Mouse (Mus musculus): Measurements from ENCODE around the gene Irx2. TPM values are rescaled to one million over a fixed set of nuclear protein-coding genes. Genes with fewer than 3 reads are reported as not detected.

Irx2 gene
- polyA plus RNA-seq, 1 experiment = 17.6 TPM

DNA sequence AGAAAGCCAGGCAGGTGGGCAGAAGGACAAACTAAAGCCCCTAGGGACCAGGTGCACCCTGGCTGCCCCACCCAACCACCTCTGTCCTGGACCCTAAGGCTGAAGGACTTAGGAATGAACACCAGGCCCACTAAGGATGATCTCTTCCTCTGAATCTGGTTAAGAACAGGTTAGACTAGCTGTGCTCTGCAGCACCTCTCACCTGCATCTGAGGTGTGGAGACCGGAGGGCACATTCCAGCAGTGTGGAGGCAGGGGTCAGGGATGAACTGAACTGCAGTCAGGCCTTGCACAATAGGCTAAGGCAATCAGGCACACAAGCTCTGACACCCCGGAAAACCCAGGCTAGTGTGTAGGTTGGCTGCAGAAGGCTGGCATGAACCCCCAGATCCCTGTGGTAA is 18.3 kb upstream of the Irx2 start:
- TF ChIP-seq POLR2A (IDR thresholded peaks at IDR 0.05; ENCODE audit: low read depth, low read length) (no peak), CTCF (conservative IDR thresholded peaks at IDR 0.05; ENCODE audit: insufficient read depth, insufficient read length, low read depth, low read length) (no peak)
- Histone ChIP-seq H3K4me1 (ENCODE audit: control insufficient read depth, insufficient read depth, low read length) (no peaks in the 10 kb centered on the region), H3K27ac (ENCODE audit: insufficient read depth, low read depth, low read length) (no peak overlapping the region), H3K36me3 (ENCODE audit: control insufficient read depth, insufficient read depth, low read length) (no peaks in the 10 kb centered on the region), H3K27me3 (replicated peaks; ENCODE audit: control insufficient read depth, insufficient read depth, low read length) (no peaks in the 10 kb centered on the region), H3K4me3 (ENCODE audit: insufficient read depth, low read depth, low read length) (no peak overlapping the region)
- DNase-seq = no peak
- WGBS = 83% methylated on average over 2 of the region's 2 CpGs

DNA sequence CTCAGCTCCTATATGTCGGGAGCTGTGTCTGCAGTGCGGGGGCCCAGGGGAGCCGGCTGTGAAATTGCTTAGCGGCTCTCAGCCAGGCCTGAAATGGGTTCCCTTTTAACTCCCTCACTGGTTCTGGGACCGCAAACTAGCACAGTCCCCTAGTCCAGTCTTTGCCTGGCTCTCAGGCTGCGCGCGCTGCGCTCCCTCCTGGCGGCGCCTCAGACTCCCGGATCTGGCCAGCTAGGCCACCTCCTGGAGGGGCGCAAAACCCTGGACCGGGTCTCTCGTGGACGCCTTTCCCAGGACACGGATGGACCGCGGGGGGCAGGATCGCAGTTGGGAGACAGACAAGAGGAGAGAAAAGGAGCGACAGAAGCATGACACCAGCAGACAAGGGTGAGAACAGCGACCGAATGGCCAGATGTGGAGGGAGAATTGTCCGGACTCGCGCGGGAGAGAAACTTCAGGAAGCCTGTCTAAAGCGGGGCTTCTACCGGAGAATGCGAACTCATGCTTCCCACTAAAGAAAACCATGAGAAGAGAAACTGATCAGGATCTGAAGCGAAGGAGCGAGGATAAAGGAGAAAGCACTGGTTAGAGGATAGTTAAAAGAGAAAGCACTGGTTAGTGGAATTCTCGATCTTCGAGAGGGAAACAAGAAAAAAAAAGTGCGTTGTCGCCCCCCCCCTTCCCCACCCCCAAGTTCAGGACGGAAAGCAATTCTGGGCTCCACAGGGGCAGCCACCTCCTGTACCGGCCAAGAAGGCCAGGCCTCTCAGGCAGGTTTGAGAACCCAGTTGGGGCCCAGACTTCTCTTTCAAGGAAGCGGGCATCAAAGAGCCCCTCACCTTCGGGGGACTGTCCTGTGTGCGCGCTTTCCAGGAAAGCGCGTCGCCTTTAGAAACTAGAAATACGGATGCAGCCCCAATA is 4.4 kb upstream of the Irx2 start:
- Histone ChIP-seq H3K27me3 (replicated peaks; ENCODE audit: control insufficient read depth, insufficient read depth, low read length) (peaks cover 5% of the 10 kb centered on the region), H3K36me3 (ENCODE audit: control insufficient read depth, insufficient read depth, low read length) (no peaks in the 10 kb centered on the region)
- DNase-seq = peak; percentile 49

DNA sequence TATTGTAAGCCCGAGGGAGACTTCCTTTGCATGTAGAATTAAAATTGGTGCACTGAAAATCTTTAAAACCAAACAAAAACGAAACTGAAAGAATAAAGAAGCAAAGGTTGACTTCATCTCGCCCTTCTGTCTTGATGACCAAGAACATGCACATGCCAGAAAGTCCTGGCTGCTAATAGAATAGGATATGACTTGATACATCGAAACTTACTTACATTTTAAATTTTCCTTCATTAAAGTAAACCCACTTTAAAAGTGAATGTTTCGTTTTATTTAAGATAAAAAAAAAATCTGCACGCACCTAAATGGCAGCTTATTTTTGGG is 3.8 kb upstream of the Irx2 start:
- H3K4me1 ChIP-seq (ENCODE audit: control insufficient read depth, insufficient read depth, low read length) = no peaks in the 10 kb centered on the region
- no peaks in the 10 kb centered on the region for H3K36me3 ChIP-seq (ENCODE audit: control insufficient read depth, insufficient read depth, low read length)
- H3K27ac ChIP-seq (ENCODE audit: insufficient read depth, low read depth, low read length) = no peak overlapping the region
- WGBS = 5% methylated on average over 6 of the region's 6 CpGs
- H3K27me3 ChIP-seq (replicated peaks; ENCODE audit: control insufficient read depth, insufficient read depth, low read length) = peaks cover 5% of the 10 kb centered on the region
- no peak for DNase-seq
- H3K4me3 ChIP-seq (ENCODE audit: insufficient read depth, low read depth, low read length) = peak overlapping the region; percentile 43
- TF ChIP-seq CTCF (conservative IDR thresholded peaks at IDR 0.05; ENCODE audit: insufficient read depth, insufficient read length, low read depth, low read length) (no peak), POLR2A (IDR thresholded peaks at IDR 0.05; ENCODE audit: low read depth, low read length) (no peak)

More for the DNA sequence above, 4.4 kb upstream of the Irx2 start:
- H3K4me1 ChIP-seq (ENCODE audit: control insufficient read depth, insufficient read depth, low read length) = no peaks in the 10 kb centered on the region
- 2% methylated on average over 46 of the region's 46 CpGs for WGBS
- H3K4me3 ChIP-seq (ENCODE audit: insufficient read depth, low read depth, low read length) = peak overlapping the region; percentile 45
- H3K27ac ChIP-seq (ENCODE audit: insufficient read depth, low read depth, low read length) = 0 out of 2 replicates have a peak overlapping the region, but pooled peaks have one; percentile 6
- TF ChIP-seq CTCF (conservative IDR thresholded peaks at IDR 0.05; ENCODE audit: insufficient read depth, insufficient read length, low read depth, low read length) (no peak), POLR2A (IDR thresholded peaks at IDR 0.05; ENCODE audit: low read depth, low read length) (no peak)

DNA sequence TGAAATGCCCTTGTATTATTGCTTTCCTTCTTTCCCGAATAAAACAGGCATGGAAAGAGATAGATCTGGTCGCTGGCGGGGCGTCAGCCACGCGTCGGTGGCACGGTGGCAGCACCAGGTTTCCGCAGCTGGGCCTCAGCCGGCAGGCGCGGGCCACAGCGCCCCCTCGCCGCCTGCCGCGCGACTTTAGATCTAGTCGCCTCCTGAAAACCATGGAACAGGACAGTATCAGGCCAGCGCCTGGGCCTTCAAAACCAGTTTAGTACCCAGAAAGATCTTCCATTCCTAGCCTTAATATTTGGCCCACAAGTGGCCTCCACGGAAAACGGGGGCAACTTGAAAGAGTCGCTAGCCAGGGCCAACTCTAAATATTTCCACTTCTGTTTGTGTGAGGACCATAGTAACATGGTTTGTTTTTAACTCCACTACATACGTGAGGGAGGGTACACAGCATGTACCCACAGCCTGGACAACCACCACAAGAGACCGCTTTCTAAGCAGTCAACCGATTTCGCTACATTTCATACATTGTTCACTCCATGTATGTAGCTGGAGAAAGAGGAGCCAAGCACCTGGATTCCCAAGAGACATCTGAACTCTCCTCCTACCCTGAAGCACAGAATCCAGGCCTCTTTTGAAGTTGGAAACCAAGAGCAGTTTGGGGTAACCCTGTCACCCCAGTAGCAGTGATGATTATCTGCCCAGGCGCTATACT is 3.2 kb upstream of the Irx2 start:
- H3K27me3 ChIP-seq (replicated peaks; ENCODE audit: control insufficient read depth, insufficient read depth, low read length) = peaks cover 5% of the 10 kb centered on the region
- peak overlapping the region; percentile 17; the same call in 1 of the 2 replicates for H3K4me3 ChIP-seq (ENCODE audit: insufficient read depth, low read depth, low read length)
- H3K27ac ChIP-seq (ENCODE audit: insufficient read depth, low read depth, low read length) = peak overlapping the region; percentile 43; the same call in 1 of the 2 replicates
- TF ChIP-seq POLR2A (IDR thresholded peaks at IDR 0.05; ENCODE audit: low read depth, low read length) (no peak), CTCF (conservative IDR thresholded peaks at IDR 0.05; ENCODE audit: insufficient read depth, insufficient read length, low read depth, low read length) (0 out of 2 replicates have a peak, but pooled peaks have one; percentile 22)
- DNase-seq = peak; percentile 60
- no peaks in the 10 kb centered on the region for H3K4me1 ChIP-seq (ENCODE audit: control insufficient read depth, insufficient read depth, low read length)
- no peaks in the 10 kb centered on the region for H3K36me3 ChIP-seq (ENCODE audit: control insufficient read depth, insufficient read depth, low read length)
- 9% methylated on average over 28 of the region's 28 CpGs for WGBS

DNA sequence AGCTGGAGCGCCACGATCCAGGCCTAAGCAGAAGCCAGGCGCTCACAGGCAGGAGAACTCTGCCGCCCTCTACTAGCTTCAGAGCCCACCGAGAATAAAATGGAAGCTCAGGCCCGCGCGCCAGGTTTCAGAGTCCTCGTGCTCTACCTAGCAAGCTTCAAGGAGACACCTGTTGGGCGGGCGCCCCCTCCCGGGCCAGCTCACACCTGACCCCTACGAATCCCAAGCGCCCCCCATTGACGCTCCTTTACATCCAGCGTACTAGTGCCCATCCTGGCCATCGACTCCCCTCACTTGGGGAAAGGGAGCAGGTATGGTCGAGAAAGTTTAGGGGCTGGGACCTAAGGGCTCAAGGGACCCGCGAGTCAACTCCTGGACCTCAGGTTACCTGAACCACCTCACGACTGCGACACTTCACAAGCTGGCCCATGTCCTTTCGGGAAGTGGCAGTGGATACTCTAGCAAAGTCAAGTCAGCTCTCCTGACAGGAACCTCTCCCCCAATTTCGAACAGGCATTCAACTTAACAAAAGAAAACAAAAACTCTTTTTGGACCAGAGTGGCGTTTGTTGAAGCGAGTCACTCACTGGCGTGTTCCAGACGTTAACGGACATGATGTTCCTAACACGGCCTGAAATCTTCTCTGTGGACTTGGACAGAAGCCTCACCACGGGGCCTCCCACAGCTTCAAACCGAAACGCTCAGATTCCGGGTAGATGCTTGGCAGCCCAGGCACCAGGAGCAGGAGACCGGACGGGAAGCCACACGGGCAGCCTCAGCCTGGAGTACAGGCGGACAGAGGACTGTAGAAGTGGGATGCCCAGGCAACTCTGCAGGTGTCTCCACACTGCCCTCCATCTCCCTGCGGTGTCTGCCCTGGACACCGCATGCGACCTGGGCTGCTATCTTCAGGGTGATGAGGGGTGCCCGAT is 964 bp upstream of the Irx2 start:
- DNase-seq = peak; percentile 77
- TF ChIP-seq POLR2A (IDR thresholded peaks at IDR 0.05; ENCODE audit: low read depth, low read length) = no peak
- Histone ChIP-seq H3K36me3 (ENCODE audit: control insufficient read depth, insufficient read depth, low read length) (no peaks in the 10 kb centered on the region), H3K27ac (ENCODE audit: insufficient read depth, low read depth, low read length) (peak overlapping the region; percentile 71), H3K27me3 (replicated peaks; ENCODE audit: control insufficient read depth, insufficient read depth, low read length) (peaks cover 7% of the 10 kb centered on the region), H3K4me3 (ENCODE audit: insufficient read depth, low read depth, low read length) (peak overlapping the region; percentile 43), H3K4me1 (ENCODE audit: control insufficient read depth, insufficient read depth, low read length) (no peaks in the 10 kb centered on the region)
- WGBS = 2% methylated on average over 42 of the region's 42 CpGs

DNA sequence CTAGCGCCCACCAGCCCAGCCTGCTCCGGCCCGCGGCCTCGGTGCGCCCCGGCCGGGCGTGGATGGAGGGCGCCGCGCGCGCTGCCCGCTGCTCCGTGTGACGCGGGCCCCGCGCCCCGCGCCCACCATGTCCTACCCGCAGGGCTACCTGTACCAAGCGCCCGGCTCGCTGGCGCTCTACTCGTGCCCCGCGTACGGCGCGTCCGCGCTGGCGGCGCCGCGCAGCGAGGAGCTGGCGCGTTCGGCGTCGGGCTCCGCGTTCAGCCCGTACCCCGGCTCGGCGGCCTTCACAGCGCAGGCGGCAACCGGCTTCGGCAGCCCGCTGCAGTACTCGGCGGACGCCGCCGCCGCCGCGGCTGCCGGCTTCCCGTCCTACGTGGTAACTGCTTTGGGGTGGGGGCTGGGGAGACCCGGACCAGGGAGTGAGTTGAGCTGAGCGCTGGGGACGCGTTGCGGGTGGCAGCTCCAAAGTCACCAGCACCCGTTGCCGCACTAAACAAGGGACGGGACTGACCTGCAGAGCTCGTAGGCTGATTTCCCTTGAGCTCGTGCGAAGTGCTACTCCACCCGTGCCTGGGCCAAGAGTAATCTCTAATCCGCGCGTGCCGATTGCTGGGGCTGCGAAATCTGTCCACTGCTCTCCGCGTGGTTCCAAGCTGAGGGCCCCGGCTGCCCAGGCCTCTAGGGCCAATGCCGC is 463 bp downstream of the Irx2 start:
- no peak for TF ChIP-seq POLR2A (IDR thresholded peaks at IDR 0.05; ENCODE audit: low read depth, low read length)
- no peak for TF ChIP-seq CTCF (conservative IDR thresholded peaks at IDR 0.05; ENCODE audit: insufficient read depth, insufficient read length, low read depth, low read length)
- WGBS = 3% methylated on average over 87 of the region's 88 CpGs
- no peaks in the 10 kb centered on the region for H3K36me3 ChIP-seq (ENCODE audit: control insufficient read depth, insufficient read depth, low read length)
- DNase-seq = peak; percentile 28
- peak overlapping the region; percentile 69 for H3K4me3 ChIP-seq (ENCODE audit: insufficient read depth, low read depth, low read length)
- H3K4me1 ChIP-seq (ENCODE audit: control insufficient read depth, insufficient read depth, low read length) = no peaks in the 10 kb centered on the region
- peak overlapping the region; percentile 89 for H3K27ac ChIP-seq (ENCODE audit: insufficient read depth, low read depth, low read length)
- H3K27me3 ChIP-seq (replicated peaks; ENCODE audit: control insufficient read depth, insufficient read depth, low read length) = peaks cover 5% of the 10 kb centered on the region

Measured in kidney, adult 2 months (tissue).